Mouse (Mus musculus) cerebellum, adult 18-20 months (tissue): ENCODE results near the gene Gtpbp1.
A peak's percentile ranks its signal among the peaks of the same experiment; 100 is the strongest.

Experiments
- DNase-seq, 2 experiments: peaks; one replicate each; pipeline ENCODE4 v3.0.0; 2021

Gene Gtpbp1

GRCm38 (mm10) chr15:79686046-79686869 lies 4.4 kb upstream of the Gtpbp1 start:
- DNase-seq, result no peak

DNA sequence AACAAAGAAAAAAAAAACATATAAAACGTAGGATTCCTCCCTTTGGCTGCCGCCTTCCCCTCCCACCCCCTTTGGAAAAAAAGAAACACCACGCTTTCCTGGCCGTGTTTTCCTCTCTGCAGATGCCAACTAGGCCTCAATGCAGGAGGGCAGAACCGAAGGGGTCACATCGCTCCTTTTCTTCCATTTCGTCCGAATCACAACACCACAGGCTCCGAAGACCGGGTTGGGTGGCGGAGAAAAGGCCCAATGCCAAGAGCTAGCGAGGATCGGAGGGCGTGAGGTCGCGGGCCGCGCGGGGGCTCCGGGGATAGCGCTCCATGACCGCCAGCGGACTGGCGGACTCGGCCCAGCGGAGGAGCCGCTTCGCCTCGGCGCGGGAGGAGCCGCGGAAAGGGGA lies 3.5 kb upstream of the Gtpbp1 start:
- peak in 1 of 2 experiments; percentile 54 for DNase-seq

GRCm38 (mm10) chr15:79687646-79688267 lies 2.9 kb upstream of the Gtpbp1 start, which contains the start of gene Josd1:
Josd1 (minus strand) TSS chr15:79687919.
- DNase-seq, result peak; percentile 96 to 100

GRCm38 (mm10) chr15:79688268-79688956 lies 2.2 kb upstream of the Gtpbp1 start:
- no peak for DNase-seq

DNA sequence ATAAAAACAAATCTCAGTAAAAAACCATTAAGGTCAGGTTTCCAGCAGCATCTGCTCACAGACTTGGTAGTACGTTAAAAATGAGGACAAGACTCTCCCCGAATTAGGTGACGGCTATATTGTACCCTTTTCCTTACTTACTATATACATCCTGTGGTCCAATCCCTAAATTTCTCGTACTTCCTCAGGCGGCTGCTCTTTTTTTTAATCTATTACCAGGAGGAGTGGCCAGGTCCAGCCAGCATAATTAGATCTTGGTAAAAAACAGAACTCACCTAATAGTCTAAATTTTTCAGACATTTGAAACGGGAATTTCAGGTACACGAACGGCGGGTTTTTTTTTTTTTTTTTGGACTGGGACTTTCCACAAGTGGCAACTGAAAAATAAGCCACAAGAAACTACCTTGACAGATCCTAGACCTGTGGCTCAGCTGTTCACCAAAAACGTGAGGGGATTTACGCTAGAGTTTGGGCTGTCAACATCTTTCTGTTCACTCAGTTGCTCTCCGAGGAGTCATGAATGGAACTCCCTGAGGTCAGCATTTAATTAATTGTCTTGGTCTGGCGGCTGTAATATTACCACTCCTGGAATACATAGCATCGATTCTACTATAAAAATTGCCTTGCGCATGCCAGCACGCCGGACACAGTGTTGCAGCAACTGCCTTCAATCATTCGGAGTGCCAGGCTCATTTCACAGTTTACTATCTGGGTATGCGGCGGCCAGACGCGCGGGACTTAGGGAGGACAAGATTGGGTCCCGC lies 801 bp upstream of the Gtpbp1 start:
- DNase-seq, result no peak

DNA sequence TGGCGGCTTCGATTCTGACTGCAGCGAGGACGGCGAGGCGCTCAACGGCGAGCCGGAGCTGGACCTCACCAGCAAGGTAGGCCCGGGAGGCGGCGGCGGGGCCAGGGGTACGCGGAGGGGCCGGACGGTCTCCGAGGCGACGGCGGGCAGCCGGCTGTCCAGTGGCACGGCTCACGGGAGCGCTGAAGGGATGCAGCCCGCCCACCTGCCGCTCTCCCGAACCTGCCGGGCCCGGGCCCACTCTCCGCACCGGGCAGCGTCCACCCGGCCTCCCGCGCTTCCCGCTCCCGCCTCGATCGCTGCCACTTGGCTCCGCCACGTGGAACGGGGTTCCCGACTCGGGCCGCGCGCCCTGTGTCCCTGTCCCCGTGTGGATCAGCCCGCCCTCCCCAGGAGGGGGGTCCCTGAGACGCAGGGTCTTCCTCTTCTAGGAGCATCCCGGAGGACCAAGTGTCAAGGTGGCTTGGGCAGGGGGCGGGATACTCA lies 421 bp downstream of the Gtpbp1 start:
- DNase-seq, result peak; percentile 60 to 71

DNA sequence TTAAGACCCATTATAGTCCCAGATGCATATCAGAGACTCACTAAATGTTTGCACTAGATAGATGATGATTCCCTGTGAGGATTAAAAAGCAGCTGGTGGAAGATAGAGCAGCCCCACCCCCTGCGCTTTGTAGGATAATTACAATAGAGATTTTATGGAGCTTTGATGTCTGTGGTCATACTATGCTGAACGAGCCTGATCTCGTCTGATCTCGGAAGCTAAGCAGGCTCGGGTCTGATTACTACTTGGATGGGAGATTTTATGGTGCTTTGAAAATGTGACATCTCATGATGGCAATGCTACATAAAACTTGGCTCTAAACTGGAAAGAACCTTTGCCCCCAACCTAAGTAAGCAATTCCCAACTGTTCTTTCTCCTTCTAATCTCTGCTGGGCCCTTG lies 1.7 kb downstream of the Gtpbp1 start:
- DNase-seq, result no peak

GRCm38 (mm10) chr15:79693740-79694139 lies 3.1 kb downstream of the Gtpbp1 start:
- no peak for DNase-seq

DNA sequence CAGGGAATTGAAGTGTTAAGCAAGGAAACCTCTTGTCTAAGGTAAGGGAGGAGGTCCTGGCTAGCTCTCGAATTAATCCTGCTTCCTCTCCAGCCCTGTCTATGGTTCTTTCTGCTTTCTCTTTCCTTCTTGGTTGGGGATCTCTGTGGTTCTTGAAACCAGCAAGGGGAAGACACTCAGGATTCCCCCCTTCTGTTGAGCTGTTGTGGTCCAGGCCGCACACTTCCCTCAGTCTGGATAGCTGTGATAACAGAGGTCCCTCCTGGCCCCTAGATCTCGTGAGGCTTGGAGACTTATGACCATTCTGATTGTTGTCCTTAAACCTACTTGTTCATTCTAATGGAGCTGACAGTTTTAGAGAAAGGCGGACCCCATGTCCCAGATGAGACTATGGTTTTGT lies 3.9 kb downstream of the Gtpbp1 start:
- DNase-seq, result no peak

GRCm38 (mm10) chr15:79695516-79695915 lies 4.9 kb downstream of the Gtpbp1 start:
- no peak for DNase-seq

DNA sequence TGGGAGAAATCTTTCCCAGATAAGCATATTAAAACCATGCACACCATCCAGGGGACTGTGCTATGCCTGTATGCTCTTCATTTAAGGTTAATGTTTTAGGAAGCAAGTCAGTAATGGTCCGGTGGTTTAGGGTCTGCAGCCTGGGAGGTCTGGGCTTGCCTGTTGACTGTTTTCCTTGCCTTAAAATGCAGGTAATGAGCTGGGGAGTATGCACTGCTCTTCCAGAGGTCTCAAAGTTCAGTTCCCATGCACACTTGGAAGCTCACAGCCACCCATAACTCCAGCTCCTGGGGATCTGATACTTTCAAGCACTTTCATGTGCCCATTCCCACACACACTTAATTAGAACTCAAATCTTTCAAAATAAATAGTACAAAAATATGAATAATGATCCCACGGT lies 5.9 kb downstream of the Gtpbp1 start:
- DNase-seq, result no peak

DNA sequence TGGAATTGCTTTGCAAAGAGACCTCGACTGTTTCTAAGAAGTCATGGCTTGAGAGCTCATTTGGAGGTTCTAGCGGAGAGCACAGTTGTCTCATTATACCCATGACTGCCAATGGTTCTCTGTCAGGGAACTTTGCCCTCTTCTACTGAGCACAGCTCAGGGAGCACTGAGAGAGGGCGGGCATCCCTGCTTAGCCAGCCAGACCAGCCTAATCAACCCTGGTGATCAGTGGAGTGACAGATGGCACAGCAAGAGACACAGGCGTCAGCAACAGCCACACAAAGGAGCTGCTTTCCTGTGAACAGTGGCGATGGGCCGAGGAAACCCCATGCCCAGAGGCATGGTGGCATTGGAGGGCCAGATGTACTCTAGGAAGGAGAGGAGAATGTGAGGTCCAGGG lies 6.4 kb downstream of the Gtpbp1 start:
- peak; percentile 59 to 75 for DNase-seq

GRCm38 (mm10) chr15:79697558-79698187 lies 7.0 kb downstream of the Gtpbp1 start:
- no peak for DNase-seq

GRCm38 (mm10) chr15:79706603-79707214 lies 16.1 kb downstream of the Gtpbp1 start:
- DNase-seq, result peak; percentile 46 to 47

DNA sequence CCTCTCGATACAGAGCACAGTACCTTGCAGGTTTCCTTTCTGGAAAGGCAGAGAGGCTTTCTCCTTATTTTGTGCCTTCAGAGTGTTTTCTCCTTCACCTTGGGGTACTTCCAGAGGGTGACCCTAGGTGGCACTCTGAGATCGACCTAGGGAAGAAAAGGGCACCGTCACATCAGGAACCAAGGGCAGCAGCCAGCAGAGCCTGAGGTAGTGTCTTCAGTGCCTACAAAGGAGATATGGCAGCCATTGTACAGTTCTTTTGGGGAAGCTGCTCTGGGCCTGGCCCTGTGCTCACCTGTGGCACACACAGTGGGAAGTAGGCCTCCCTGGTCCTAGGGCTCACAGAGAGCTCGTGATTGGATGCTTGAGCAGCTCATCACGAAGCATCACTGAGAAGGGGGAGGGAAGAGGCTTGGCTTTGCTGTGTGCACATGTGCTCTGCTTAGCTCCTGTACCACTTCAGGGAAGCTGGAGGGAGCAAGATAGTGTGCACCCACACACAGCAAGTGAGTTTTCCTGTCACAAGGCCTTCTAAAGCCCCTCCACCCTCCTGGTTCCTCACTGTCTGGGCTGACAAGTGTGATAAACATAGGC lies 17.7 kb downstream of the Gtpbp1 start:
- no peak for DNase-seq

- DNase-seq, result peak; percentile 62 to 73
Observed at GRCm38 (mm10) chr15:79715646-79716045, 25.0 kb downstream of the Gtpbp1 start.

- DNase-seq, result peak; percentile 72 to 74
Observed at GRCm38 (mm10) chr15:79716710-79717109, 26.1 kb downstream of the Gtpbp1 start.

DNA sequence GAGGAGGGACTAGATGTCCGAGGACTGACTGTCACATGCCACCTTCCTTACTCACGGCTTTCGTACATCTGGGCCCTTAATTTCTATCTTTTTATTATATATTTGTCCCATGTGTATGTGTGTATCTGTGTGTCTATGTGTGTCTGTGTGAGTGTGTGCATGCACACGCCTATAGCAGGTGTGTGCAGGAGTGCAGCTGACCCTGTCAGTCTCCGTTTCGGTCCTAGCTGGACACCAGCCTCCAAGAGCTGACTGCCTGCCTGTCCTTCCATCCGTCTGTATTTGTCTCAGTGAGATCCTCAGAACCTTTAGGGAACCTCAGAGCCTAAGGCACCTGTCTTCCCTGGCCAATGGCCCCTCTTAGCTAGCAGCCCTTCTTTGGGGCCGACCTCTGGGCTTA lies 29.6 kb downstream of the Gtpbp1 start:
- DNase-seq, result no peak

DNA sequence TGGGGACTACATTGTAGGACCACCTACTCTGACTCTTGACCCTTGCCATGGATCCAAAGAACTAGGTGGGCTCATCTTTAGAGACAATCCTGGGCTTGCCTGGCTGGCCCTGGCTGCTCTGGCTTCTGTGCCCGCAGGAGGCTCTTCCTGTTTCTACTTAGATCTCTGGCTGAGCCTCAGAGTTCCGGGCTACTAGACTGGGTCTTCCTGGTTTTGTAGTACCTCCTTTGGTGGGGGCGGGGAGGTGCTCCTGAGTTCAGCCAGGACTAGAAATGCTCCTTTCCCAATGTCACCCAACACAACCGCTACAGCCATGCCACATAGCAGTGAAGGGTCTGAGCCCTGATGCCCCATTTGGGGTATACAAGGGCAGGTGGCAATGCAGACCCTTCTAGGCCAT lies 30.2 kb downstream of the Gtpbp1 start:
- no peak for DNase-seq

DNA sequence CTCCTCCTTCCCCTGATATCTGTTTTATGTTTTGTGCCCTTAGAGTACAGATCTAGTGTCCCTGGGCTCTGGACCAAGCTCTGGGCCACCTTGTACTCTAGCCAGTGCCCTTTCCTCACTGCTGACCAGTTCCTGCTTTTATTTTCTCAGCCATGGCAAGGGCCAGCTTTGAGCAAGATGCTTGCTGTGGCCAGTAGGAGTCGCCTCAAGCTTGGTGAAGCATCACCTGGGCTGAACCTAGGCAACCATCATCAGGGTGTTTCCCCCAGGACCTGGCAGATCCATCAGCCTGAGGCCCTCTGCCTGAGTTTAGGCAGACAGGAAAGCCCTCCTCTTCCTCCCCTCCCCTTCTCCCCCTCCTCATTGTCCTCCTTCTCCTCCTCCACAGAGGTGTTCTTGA lies 32.8 kb downstream of the Gtpbp1 start:
- DNase-seq, result peak; percentile 47 to 60

- DNase-seq, result no peak
Observed at GRCm38 (mm10) chr15:79725190-79725789, 34.6 kb downstream of the Gtpbp1 start.
